Mouse (Mus musculus) C2C12 (cell line): ENCODE data around the gene Gm20736. TPM values are rescaled to one million over a fixed set of nuclear protein-coding genes. Genes with fewer than 3 reads are reported as not detected.
"Not testable (repeated sequence)": the region's sequence is repeated elsewhere in the genome, so short reads cannot be mapped to it uniquely, and the experiment has no call there.

Experiments used
- H3K27me3 ChIP-seq: one replicate; pipeline ENCODE4 v1.6.1; 2011; ENCODE audit not compliant: control insufficient read depth, insufficient read depth, insufficient read length
- H3K36me3 ChIP-seq: one replicate; pipeline ENCODE4 v1.6.1; 2011; ENCODE audit not compliant: control insufficient read depth, insufficient read depth
- H3K4me3 ChIP-seq: one replicate; pipeline ENCODE4 v1.5.1; 2011; ENCODE audit warnings: mild to moderate bottlenecking, control low read depth; ENCODE audit not compliant: poor library complexity, insufficient read depth, severe bottlenecking
- H3K79me2 ChIP-seq: one replicate; pipeline ENCODE4 v1.6.1; 2011; ENCODE audit not compliant: control insufficient read depth, insufficient read depth
- H3K79me3 ChIP-seq: one replicate; pipeline ENCODE4 v1.6.1; 2011; ENCODE audit warnings: low read depth, control low read depth
- H3ac ChIP-seq: one replicate; pipeline ENCODE3; 2011; ENCODE audit warnings: low read depth; ENCODE audit not compliant: control insufficient read depth, insufficient read length
- long read RNA-seq, 2 experiments: library from polyadenylated mRNA; unstranded; transcript quantifications; one replicate each; pipeline ENCODE4 v2.0.0; 2019 to 2020
- polyA plus RNA-seq: library from polyadenylated mRNA; unstranded; fragments of >200 nt; fragmentation: generic; extraction: Trizol; gene quantifications from one replicate; pipeline ENCODE4 v1.2.1, GENCODE M21; 2012; ENCODE audit warnings: missing spikeins

The Gm20736 gene
- not detected for polyA plus RNA-seq
- long read RNA-seq, experiment 1 = 0 reads
- long read RNA-seq, experiment 2 = 0 reads

DNA sequence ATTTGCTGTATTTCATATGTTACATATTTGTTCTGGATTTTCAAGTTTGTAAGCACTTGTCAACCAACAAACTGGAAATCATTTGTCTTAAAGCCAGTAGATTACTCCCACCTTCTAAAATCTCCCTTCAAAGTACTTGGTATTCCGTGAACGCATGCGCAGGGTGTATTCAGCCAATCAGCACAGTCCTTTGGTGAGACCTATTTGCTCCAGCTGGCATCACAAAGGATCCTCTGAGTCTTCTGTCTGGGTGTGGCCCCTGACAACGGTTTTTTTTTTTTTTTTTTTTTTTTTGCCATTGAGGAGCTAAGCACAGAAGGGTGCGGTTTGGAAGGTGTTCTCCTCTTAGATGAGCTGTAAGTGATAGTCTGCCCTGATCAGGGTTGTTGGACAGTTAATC is at the start of gene Gm20736:
TSS of gene Gm20736 (plus strand) at position 301 of the 400 bp plus-strand sequence.
- not testable (repeated sequence) for H3K79me3 ChIP-seq

More for the DNA sequence above, at the start of gene Gm20736:
- H3K4me3 ChIP-seq, H3ac ChIP-seq, H3K36me3 ChIP-seq, H3K27me3 ChIP-seq, H3K79me2 ChIP-seq: not testable (repeated sequence)

Other genes starting within 250 kb of the Gm20736 start
- not detected for gene Gm20924, start 170.2 kb upstream of the Gm20736 start, polyA plus RNA-seq